Mouse (Mus musculus): ENCODE measurements around the gene Gm21858. TPM values are rescaled to one million over a fixed set of nuclear protein-coding genes. Genes with fewer than 3 reads are reported as not detected.
"Not testable (repeated sequence)": the region's sequence is repeated elsewhere in the genome, so short reads cannot be mapped to it uniquely, and the experiment has no call there.

The Gm21858 gene
- not detected in 2 replicates for polyA plus RNA-seq (2015; fragmentation: Nextera tagmentation; extraction: Ambion mirVana)

DNA sequence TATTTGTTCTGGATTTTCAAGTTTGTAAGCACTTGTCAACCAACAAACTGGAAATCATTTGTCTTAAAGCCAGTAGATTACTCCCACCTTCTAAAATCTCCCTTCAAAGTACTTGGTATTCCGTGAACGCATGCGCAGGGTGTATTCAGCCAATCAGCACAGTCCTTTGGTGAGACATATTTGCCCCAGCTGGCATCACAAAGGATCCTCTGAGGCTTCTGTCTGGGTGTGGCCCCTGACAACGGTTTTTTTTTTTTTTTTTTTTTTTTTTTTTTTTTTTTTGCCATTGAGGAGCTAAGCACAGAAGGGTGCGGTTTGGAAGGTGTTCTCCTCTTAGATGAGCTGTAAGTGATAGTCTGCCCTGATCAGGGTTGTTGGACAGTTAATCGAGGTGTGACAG is at the start of gene Gm21858:
Gene Gm21858 (plus strand): TSS at position 301 of the 400 bp plus-strand sequence.
- not testable (repeated sequence) for H3K4me2 ChIP-seq; H3K27ac ChIP-seq; H3K9ac ChIP-seq; H3K36me3 ChIP-seq; ATAC-seq (ENCODE audit: insufficient number of reproducible peaks, low FRiP score, low TSS enrichment, low read depth); H3K4me3 ChIP-seq; H3K4me1 ChIP-seq; H3K27me3 ChIP-seq; H3K9me3 ChIP-seq
- no CpG with 5 or more reads among the region's 6 CpGs for WGBS

Data from limb, embryonic 15.5 days (tissue).